Mouse (Mus musculus) hindbrain, embryonic 10.5 days (tissue): ENCODE measurements around the gene Spata1. TPM values are rescaled to one million over a fixed set of nuclear protein-coding genes. Genes with fewer than 3 reads are reported as not detected.

Experiments
- DNase-seq: peaks from one replicate; pipeline ENCODE4 v3.0.0-alpha.2; 2017; ENCODE audit warnings: low spot score
- H3K27ac ChIP-seq: fragments of 300-500 bp; sonication (generic); 2 replicates; pipeline ENCODE4 v1.5.1; 2016; ENCODE audit warnings: mild to moderate bottlenecking, moderate library complexity
- H3K27me3 ChIP-seq: fragments of 300-500 bp; sonication (generic); 2 replicates; pipeline ENCODE4 v1.6.1; 2016; ENCODE audit warnings: mild to moderate bottlenecking; ENCODE audit not compliant: poor library complexity, insufficient read depth, severe bottlenecking
- H3K36me3 ChIP-seq: fragments of 300-500 bp; sonication (generic); 2 replicates; pipeline ENCODE4 v1.6.1; 2016; ENCODE audit warnings: mild to moderate bottlenecking, moderate library complexity
- H3K4me1 ChIP-seq: fragments of 300-500 bp; sonication (generic); replicated peaks from 2 replicates; pipeline ENCODE4 v1.6.1; 2016; ENCODE audit warnings: mild to moderate bottlenecking
- H3K4me3 ChIP-seq: fragments of 300-500 bp; sonication (generic); 2 replicates; pipeline ENCODE4 v1.5.1; 2016; ENCODE audit warnings: mild to moderate bottlenecking, moderate library complexity
- H3K9me3 ChIP-seq: fragments of 300-500 bp; sonication (generic); 2 replicates; pipeline ENCODE4 v1.6.1; 2016; ENCODE audit warnings: mild to moderate bottlenecking, moderate library complexity
- WGBS: fragments of 180-500 bp; shearing (Covaris S2); methylation state at CpG from one replicate; pipeline ENCODE4 v1.1.7; 2016; 5-methylcytosine and 5-hydroxymethylcytosine counted together
- polyA plus RNA-seq: library from polyadenylated mRNA; unstranded; fragments of >200 nt; fragmentation: Nextera tagmentation; extraction: Ambion mirVana; gene quantifications from 2 replicates; pipeline ENCODE4 v1.2.1, GENCODE M21; 2016

The Spata1 gene
- polyA plus RNA-seq, 1 experiment from 2014 or later: 5.0 TPM

DNA sequence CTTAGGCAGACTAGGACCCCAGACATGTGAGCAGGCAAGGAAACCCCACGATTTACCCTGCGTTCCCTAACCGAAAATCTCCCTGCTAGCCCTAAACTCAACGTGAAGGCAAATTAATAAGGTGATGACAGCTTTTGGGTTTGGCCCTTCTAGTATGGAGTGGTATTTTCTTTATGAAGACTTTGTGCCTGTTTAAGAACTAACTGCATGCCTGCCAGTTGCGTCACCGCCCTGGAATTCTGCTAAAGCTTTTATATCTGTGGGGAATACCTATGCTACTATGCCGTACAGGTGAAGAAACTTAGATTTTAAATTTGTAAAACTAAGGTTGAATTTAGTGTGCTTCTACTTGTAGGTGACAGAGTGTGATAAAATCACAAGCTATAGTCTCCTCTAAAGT is 87.1 kb downstream of the Spata1 start:
- Histone ChIP-seq H3K4me3 (no peak overlapping the region), H3K36me3 (peaks cover 33% of the 10 kb centered on the region), H3K27ac (no peak overlapping the region), H3K27me3 (no peaks in the 10 kb centered on the region), H3K4me1 (peaks cover 20% of the 10 kb centered on the region), H3K9me3 (no peaks in the 10 kb centered on the region)
- no peak for DNase-seq
- 93% methylated on average over 7 of the region's 7 CpGs for WGBS

DNA sequence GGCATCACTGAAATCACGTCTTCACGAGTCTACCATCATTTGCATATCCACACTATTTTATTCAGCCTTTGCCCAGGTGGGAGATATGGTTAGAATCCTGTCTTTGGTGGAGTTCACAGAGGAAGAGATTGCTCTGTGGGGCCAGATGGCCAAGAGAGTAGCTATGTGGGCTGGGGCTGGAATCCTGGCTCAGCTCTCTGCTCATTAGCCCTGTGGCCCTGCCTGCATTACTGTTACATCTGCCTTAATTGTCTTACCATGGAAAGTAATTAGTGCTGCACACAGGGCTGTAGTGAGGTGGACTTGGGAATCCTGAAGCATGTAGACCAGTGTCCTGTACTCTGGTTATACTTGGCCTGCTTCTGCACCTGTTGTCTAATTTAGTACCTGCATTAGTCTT is 87.5 kb downstream of the Spata1 start:
- H3K27me3 ChIP-seq: no peaks in the 10 kb centered on the region
- peaks cover 28% of the 10 kb centered on the region; the same call in 1 of the 2 replicates for H3K36me3 ChIP-seq
- 94% methylated on average over 2 of the region's 2 CpGs for WGBS
- H3K4me1 ChIP-seq: peaks cover 25% of the 10 kb centered on the region
- H3K27ac ChIP-seq: no peak overlapping the region
- H3K9me3 ChIP-seq: no peaks in the 10 kb centered on the region
- H3K4me3 ChIP-seq: no peak overlapping the region
- DNase-seq: no peak

DNA sequence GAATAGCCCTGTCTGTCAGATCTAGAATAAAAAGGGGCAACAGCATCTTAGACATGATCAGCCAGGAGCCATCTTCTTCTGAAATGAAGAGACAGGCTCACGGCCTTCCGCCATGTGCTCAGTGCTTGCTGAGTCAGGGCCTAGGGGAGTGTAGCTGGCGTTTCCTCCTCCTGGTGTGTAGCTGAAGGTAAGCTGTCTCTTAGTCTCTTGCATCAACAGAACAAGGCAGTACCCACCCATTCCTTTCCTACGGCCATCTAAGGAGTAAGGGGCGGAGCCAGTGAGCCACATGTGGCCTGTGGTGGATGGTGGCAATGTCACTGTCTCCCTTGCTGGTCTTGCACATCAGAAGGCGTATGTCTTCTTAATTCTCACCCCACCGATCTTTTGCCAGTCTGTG is 89.4 kb downstream of the Spata1 start:
- WGBS: 91% methylated on average over 7 of the region's 7 CpGs

More for the DNA sequence above, 89.4 kb downstream of the Spata1 start:
- Histone ChIP-seq H3K27ac (no peak overlapping the region), H3K4me3 (no peak overlapping the region), H3K4me1 (peaks cover 44% of the 10 kb centered on the region), H3K9me3 (no peaks in the 10 kb centered on the region), H3K36me3 (peaks cover 15% of the 10 kb centered on the region; the same call in 1 of the 2 replicates), H3K27me3 (no peaks in the 10 kb centered on the region)
- DNase-seq: no peak

Other genes with a start within 250 kb of the Spata1 start
- 20.2 and 26.0 TPM in 2 replicates for gene Ssx2ip, start 95.1 kb downstream of the Spata1 start, polyA plus RNA-seq
- gene Ctbs, start 50.0 kb downstream of the Spata1 start, polyA plus RNA-seq: 4.3 and 5.6 TPM in 2 replicates
- gene Gng5, start 54 bp upstream of the Spata1 start, polyA plus RNA-seq: 1,255 and 1,284 TPM in 2 replicates
- 63.4 and 65.1 TPM in 2 replicates for gene Rpf1, start 21.7 kb upstream of the Spata1 start, polyA plus RNA-seq
- not detected in 2 replicates for gene Uox, start 70.7 kb upstream of the Spata1 start, polyA plus RNA-seq
- gene Dnase2b, start 115.8 kb upstream of the Spata1 start, polyA plus RNA-seq: not detected in 2 replicates
- gene 4930503B20Rik, start 151.6 kb upstream of the Spata1 start, polyA plus RNA-seq: not detected in 2 replicates
- gene Samd13, start 185.8 kb upstream of the Spata1 start, polyA plus RNA-seq: 0.71 and 1.1 TPM in 2 replicates